Mouse (Mus musculus) Patski (cell line): ENCODE measurements around the gene Scnn1a. TPM values are rescaled to one million over a fixed set of nuclear protein-coding genes. Genes with fewer than 3 reads are reported as not detected.

ENCODE experiments used
- ATAC-seq: fragments of 100-300 bp; one replicate; pipeline ENCODE4 v1.8.0; 2021
- CTCF ChIA-PET: fragments of 350-600 bp; sonication (Branson Sonifier 250); formaldehyde crosslinking; loops from one replicate; lab custom pipeline; 2022; ENCODE audit warnings: inconsistent platforms; lab: Charles Lee
- POLR2A ChIA-PET: fragments of 350-600 bp; sonication (Branson Sonifier 250); formaldehyde crosslinking; loops from one replicate; lab custom pipeline; 2022; ENCODE audit warnings: antibody characterized with exemption, inconsistent platforms; lab: Charles Lee
- DNase-seq: peaks from one replicate; pipeline ENCODE4 v3.0.0-alpha.2; 2011; ENCODE audit warnings: low read depth, low spot score
- H3K27me3 ChIP-seq: fragments of 371-371 bp; one replicate; pipeline ENCODE4 v1.5.1; 2021
- CTCF ChIP-seq: fragments of 100-300 bp; IDR thresholded peaks from one replicate; pipeline ENCODE4 v1.5.1; 2021
- in situ Hi-C: fragments of 300-500 bp; cut with MboI; formaldehyde crosslinking; loops from 3 replicates; pipeline ENCODE4 v1.11.1; 2018; ENCODE audit warnings: low pct_unique_long_range_greater_than_20kb, mixed read lengths
- polyA plus RNA-seq: library from polyadenylated mRNA; unstranded; gene quantifications from one replicate; pipeline ENCODE4 v1.2.3, GENCODE M21; 2021

The Scnn1a gene
- polyA plus RNA-seq, 1 experiment from 2014 or later: 1.8 TPM

GRCm38 (mm10) chr6:125334356-125334755 is 13.9 kb downstream of the Scnn1a start:
- no peaks in the 10 kb centered on the region for H3K27me3 ChIP-seq
- in situ Hi-C loops: no loop called here
- ChIA-PET POLR2A (no interaction called here), CTCF (no interaction called here)
- ATAC-seq (no peak), DNase-seq (no peak)
- TF ChIP-seq CTCF: no peak

GRCm38 (mm10) chr6:125338791-125339660 is 18.6 kb downstream of the Scnn1a start:
- DNase-seq (no peak), ATAC-seq (no peak)
- ChIA-PET CTCF (interaction anchor here (1.0 kb wide), 1 partner anchor 9 kb away, joined by 3 read pairs; no protein-coding TSS in a partner anchor), POLR2A (no interaction called here)
- in situ Hi-C loops: no loop called here
- no peaks in the 10 kb centered on the region for H3K27me3 ChIP-seq
- TF ChIP-seq CTCF: no peak

GRCm38 (mm10) chr6:125340244-125340643 is 19.8 kb downstream of the Scnn1a start:
- DNase-seq: no peak
- no peak for ATAC-seq
- no peak for TF ChIP-seq CTCF
- CTCF ChIA-PET: no interaction called here
- in situ Hi-C loops: no loop called here
- POLR2A ChIA-PET: no interaction called here
- no peaks in the 10 kb centered on the region for H3K27me3 ChIP-seq

- ChIA-PET CTCF (interaction anchor here (1.1 to 1.5 kb wide), 3 partner anchors 10 to 15 kb away, joined by 3 read pairs; no protein-coding TSS in a partner anchor), POLR2A (no interaction called here)
- no peak for ATAC-seq
- no peak for TF ChIP-seq CTCF
- in situ Hi-C loops: no loop called here
- H3K27me3 ChIP-seq: no peaks in the 10 kb centered on the region
- no peak for DNase-seq
Observed at GRCm38 (mm10) chr6:125342198-125342597, 21.7 kb downstream of the Scnn1a start.

- DNase-seq (no peak), ATAC-seq (no peak)
- CTCF ChIA-PET: interaction anchor here (1.0 kb wide), 1 partner anchor 69 kb away, joined by 3 read pairs; no protein-coding TSS in a partner anchor
- POLR2A ChIA-PET: no interaction called here
- no peaks in the 10 kb centered on the region for H3K27me3 ChIP-seq
- TF ChIP-seq CTCF: no peak
- in situ Hi-C loops: no loop called here
Observed at GRCm38 (mm10) chr6:125344084-125344483, 23.6 kb downstream of the Scnn1a start.

GRCm38 (mm10) chr6:125344866-125345265 is 24.4 kb downstream of the Scnn1a start:
- DNase-seq: no peak
- POLR2A ChIA-PET: interaction anchor here (0.6 kb wide), 1 partner anchor 16 kb away, joined by 4 read pairs; no protein-coding TSS in a partner anchor
- ATAC-seq: no peak
- no peak for TF ChIP-seq CTCF
- H3K27me3 ChIP-seq: no peaks in the 10 kb centered on the region
- in situ Hi-C loops: no loop called here
- CTCF ChIA-PET: interaction anchor here (1.0 kb wide), 1 partner anchor 70 kb away, joined by 3 read pairs; no protein-coding TSS in a partner anchor

- in situ Hi-C loops: no loop called here
- DNase-seq: no peak
- H3K27me3 ChIP-seq: no peaks in the 10 kb centered on the region
- no peak for ATAC-seq
- ChIA-PET CTCF (no interaction called here), POLR2A (no interaction called here)
- no peak for TF ChIP-seq CTCF
Observed at GRCm38 (mm10) chr6:125345625-125346024, 25.2 kb downstream of the Scnn1a start.

GRCm38 (mm10) chr6:125346029-125346428 is 25.6 kb downstream of the Scnn1a start:
- H3K27me3 ChIP-seq: no peaks in the 10 kb centered on the region
- TF ChIP-seq CTCF: no peak
- POLR2A ChIA-PET: no interaction called here
- DNase-seq (no peak), ATAC-seq (no peak)
- CTCF ChIA-PET: no interaction called here
- in situ Hi-C loops: no loop called here

GRCm38 (mm10) chr6:125348721-125349574 is 28.5 kb downstream of the Scnn1a start, which contains the start of gene Tnfrsf1a:
TSS of gene Tnfrsf1a (plus strand) at chr6:125349362.
- in situ Hi-C loops: no loop called here
- no peak for TF ChIP-seq CTCF
- no peak for DNase-seq
- ChIA-PET CTCF (interaction anchor here (1.0 to 1.1 kb wide), 2 partner anchors 21 to 256 kb away, joined by 3 read pairs; no protein-coding TSS in a partner anchor), POLR2A (interaction anchor here (0.7 to 2.1 kb wide), 4 partner anchors 15 to 64 kb away, joined by 3 to 15 read pairs (median 6); partner anchors contain the start of gene Ltbr)
- H3K27me3 ChIP-seq: no peaks in the 10 kb centered on the region
- no peak for ATAC-seq

GRCm38 (mm10) chr6:125349575-125350230 is 29.2 kb downstream of the Scnn1a start:
- H3K27me3 ChIP-seq: no peaks in the 10 kb centered on the region
- ChIA-PET CTCF (interaction anchor here (0.7 to 1.6 kb wide), 4 partner anchors 21 to 255 kb away, joined by 3 read pairs; no protein-coding TSS in a partner anchor), POLR2A (interaction anchor here (0.7 to 2.1 kb wide), 5 partner anchors 14 to 65 kb away, joined by 3 to 15 read pairs (median 3); partner anchors contain the start of gene Ltbr)
- in situ Hi-C loops: loop anchor here (10.0 kb wide), 1 partner anchor 215 kb away; the partner anchor contains the start of gene Nop2
- ATAC-seq: peak; percentile 49
- no peak for TF ChIP-seq CTCF
- DNase-seq: no peak
